Mouse (Mus musculus) cortical plate, adult 2 months (tissue): ENCODE measurements at regions not wholly inside any gene's neighbourhood (a gene's known extent, or its start where the extent isn't known, plus 50 kb on each side); places are given as distances from the start of the nearest gene placed in this dataset.
"Not testable (repeated sequence)": the region's sequence is repeated elsewhere in the genome, so short reads cannot be mapped to it uniquely, and the experiment has no call there.

ENCODE experiments used
- H3K27ac ChIP-seq: fragments of 200-500 bp; 2 replicates; pipeline ENCODE4 v1.5.1; 2012; ENCODE audit warnings: low read length, control low read depth, inconsistent platforms; ENCODE audit not compliant: insufficient read depth
- H3K4me1 ChIP-seq: fragments of 200-500 bp; 2 replicates; pipeline ENCODE4 v1.6.1; 2011; ENCODE audit warnings: low read length; ENCODE audit not compliant: control insufficient read depth, insufficient read depth
- H3K4me3 ChIP-seq: fragments of 200-500 bp; 2 replicates; pipeline ENCODE4 v1.5.1; 2011; ENCODE audit warnings: mild to moderate bottlenecking, low read length, control low read depth; ENCODE audit not compliant: insufficient read depth
- CTCF ChIP-seq: fragments of 200-500 bp; IDR thresholded peaks from 2 replicates; pipeline ENCODE4 v1.5.1; 2011; ENCODE audit warnings: mild to moderate bottlenecking, control low read depth, low read length; ENCODE audit not compliant: insufficient read depth; ENCODE audit errors: extremely low read depth
- POLR2A ChIP-seq: fragments of 200-500 bp; IDR thresholded peaks from 2 replicates; pipeline ENCODE4 v1.6.1; 2011; ENCODE audit warnings: mild to moderate bottlenecking, low read length, control low read depth; ENCODE audit not compliant: insufficient read depth; ENCODE audit errors: extremely low read depth

DNA sequence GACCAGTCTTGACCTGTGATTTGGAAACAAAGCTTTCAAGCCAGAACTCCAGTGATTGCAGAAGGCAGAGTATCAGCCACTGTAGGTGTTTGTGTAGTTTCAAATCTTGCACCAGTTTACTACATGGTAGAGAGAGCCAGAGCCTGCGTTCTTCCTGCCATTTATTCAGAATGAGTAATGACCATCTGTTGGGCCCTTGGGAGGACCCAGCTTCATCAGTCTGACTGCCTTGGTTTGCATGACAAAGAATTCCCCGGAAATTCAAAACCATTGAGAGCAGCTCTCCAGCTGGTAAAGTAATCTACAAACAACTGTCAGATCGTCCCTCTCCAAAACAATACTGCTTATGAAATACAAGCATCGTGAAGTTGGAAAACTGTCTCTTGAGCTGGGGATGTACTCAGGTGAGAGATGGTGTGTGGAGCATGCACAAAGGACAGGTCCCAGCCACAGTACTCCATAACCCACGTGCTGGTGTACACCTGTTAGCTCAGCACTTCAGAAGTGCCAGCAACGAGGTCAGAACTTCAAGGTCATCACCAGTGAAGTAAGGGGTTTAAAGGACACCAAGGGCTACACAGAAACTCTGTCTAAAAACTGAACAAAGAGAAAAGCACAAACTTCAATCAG lies 128.2 kb downstream of the Akr1d1 start:
- TF ChIP-seq CTCF (no peak), POLR2A (no peak)

DNA sequence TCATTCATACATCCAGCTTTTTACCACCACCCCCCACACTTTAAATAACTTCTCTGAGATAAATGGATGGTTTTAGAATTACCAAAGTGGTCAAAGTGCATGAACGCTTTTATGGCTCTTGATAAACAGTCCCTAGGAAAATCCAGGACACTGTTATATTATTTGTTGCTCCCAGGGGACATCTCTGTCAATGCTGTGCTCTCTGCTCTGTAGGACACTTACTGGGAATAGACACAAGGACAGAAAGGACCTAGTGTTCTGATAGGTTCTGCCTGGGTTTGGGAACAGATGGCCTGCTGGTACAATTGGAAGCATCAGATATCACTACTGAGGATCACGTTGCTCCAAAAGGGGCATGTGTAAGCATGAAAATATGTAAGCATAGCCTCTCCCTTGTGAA lies 132.8 kb downstream of the Akr1d1 start:
- Histone ChIP-seq H3K4me1 (no peaks in the 10 kb centered on the region), H3K27ac (no peak overlapping the region), H3K4me3 (no peak overlapping the region)
- TF ChIP-seq CTCF (no peak), POLR2A (no peak)

More for the DNA sequence above, 128.2 kb downstream of the Akr1d1 start:
- Histone ChIP-seq H3K27ac (no peak overlapping the region), H3K4me1 (no peaks in the 10 kb centered on the region), H3K4me3 (no peak overlapping the region)

- Histone ChIP-seq H3K4me1 (no peaks in the 10 kb centered on the region), H3K27ac (no peak overlapping the region), H3K4me3 (no peak overlapping the region)
- TF ChIP-seq POLR2A (no peak), CTCF (no peak)
Observed at GRCm38 (mm10) chr6:37665576-37665975, 135.6 kb downstream of the Akr1d1 start.

- TF ChIP-seq POLR2A (no peak), CTCF (no peak)
- H3K27ac ChIP-seq = no peak overlapping the region
- no peaks in the 10 kb centered on the region for H3K4me1 ChIP-seq
- no peak overlapping the region for H3K4me3 ChIP-seq
Observed at GRCm38 (mm10) chr6:37669407-37669806, 139.4 kb downstream of the Akr1d1 start.

DNA sequence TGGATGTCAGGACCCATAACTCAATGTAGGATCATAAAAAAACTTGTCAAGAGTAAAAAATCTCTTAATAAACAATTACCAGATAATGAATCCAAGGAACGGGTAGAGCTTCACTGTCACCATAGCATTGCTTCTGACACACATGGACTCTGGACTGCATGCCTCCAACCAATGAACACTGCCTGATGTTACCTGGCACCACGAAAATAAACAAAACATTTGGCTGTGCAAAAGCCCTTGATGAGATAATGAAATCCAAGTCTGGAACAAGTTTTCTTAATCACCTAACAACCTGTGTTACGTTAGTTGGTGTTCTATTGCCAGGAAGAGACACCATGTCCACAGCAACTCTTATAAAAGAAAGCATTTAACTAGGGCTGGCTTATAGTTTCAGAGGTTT lies 140.7 kb downstream of the Akr1d1 start:
- TF ChIP-seq CTCF (no peak), POLR2A (no peak)
- Histone ChIP-seq H3K27ac (no peak overlapping the region), H3K4me1 (no peaks in the 10 kb centered on the region), H3K4me3 (no peak overlapping the region)

DNA sequence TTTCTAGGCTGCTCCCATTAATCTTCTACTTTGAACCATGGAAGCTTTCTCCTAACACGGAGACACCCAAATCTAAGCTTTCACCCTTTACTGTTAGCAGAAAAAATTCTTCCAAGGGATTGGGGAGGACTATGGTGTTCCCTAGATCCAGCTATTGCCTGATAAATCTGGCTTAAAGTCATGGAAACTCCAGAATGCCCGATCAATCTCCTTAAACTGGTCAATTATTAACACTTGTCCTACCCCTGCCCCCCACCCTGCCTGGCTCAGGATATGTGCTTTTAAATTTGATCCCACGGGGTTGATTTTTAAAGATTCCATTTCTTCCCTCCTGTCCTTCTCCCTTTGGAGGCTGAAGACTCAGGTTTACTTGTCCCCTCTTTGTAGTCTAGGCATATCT lies 149.9 kb downstream of the Akr1d1 start:
- H3K4me3 ChIP-seq = no peak overlapping the region
- H3K27ac ChIP-seq = no peak overlapping the region
- H3K4me1 ChIP-seq = no peaks in the 10 kb centered on the region
- no peak for TF ChIP-seq POLR2A
- TF ChIP-seq CTCF = no peak

GRCm38 (mm10) chr6:37681331-37681730 lies 151.4 kb downstream of the Akr1d1 start:
- H3K4me1 ChIP-seq, H3K4me3 ChIP-seq, H3K27ac ChIP-seq: not testable (repeated sequence)

- Histone ChIP-seq H3K4me1 (no peaks in the 10 kb centered on the region), H3K4me3 (no peak overlapping the region), H3K27ac (no peak overlapping the region)
- TF ChIP-seq CTCF = no peak
- TF ChIP-seq POLR2A = no peak
Observed at GRCm38 (mm10) chr6:37686094-37686493, 156.1 kb downstream of the Akr1d1 start.

GRCm38 (mm10) chr6:37688866-37689617 lies 159.1 kb downstream of the Akr1d1 start:
- TF ChIP-seq POLR2A (no peak), CTCF (no peak)
- Histone ChIP-seq H3K4me3 (no peak overlapping the region), H3K27ac (no peak overlapping the region), H3K4me1 (no peaks in the 10 kb centered on the region)

DNA sequence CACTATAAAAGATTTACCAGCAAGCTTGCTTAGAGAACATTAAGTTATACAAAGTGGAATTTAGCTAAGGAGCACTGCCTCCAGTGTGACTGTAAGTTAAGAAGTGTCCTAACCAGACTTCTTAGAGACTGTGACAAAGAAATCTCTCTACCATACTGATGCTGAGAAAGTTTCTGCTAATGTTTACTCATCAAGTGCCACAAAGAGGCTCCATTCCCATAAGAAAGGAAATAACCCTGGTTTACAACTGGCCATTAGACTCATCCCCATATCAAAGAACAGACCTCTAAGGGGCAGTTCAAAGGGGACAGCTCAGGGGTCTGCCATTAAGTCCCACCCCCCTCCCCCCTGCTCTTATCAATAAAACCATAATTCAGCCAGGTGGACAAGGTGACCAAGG lies 159.7 kb downstream of the Akr1d1 start:
- no peak overlapping the region for H3K27ac ChIP-seq
- H3K4me3 ChIP-seq = no peak overlapping the region
- H3K4me1 ChIP-seq = no peaks in the 10 kb centered on the region
- no peak for TF ChIP-seq POLR2A
- no peak for TF ChIP-seq CTCF
